Mouse (Mus musculus): ENCODE results near the gene Skint1. TPM values are rescaled to one million over a fixed set of nuclear protein-coding genes. Genes with fewer than 3 reads are reported as not detected.

Skint1 gene
- 0.63 TPM in 1 of 2 replicates, not detected in the other for polyA plus RNA-seq (2015; fragmentation: Nextera tagmentation; extraction: Ambion mirVana)

DNA sequence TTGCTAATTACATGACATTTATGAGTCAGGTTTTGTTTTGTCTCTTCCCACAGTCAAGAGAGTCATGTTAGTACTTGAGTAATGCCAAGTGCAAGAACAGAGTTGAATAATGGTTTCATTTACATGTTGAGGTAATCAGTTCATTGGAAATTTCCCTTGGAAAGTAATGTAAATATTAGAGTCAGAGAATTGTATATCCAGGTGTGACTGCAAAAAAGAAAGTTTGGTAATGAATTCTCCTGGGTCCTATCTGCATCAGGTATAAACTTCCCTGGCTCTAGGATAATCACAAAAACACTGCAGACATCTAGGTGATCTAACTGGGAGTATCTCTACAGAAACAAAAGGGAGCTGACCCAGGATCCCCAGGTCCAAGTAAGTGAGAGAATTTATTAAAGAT lies at the start of gene Skint1:
TSS of gene Skint1 (plus strand) at position 301 of the 400 bp plus-strand sequence.

DNA sequence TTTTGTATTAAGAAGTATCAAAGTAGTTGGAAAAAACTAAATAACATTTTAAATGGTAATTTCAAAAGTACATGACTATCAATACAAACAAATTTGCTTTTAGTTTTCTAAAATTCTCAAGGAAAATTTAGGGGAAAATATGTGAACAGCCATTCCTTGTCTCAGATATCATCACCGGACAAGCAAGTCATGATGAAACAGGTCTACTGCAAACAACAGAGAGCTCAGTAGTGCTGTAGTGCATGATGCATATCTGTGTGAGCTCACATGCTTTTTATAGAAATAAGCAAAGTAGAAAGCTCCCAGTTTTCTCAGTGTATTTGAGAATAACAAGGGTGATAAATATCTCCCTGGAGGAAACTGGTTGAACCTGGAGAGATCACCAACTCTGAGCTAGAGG lies 33.4 kb upstream of the Skint1 start, which contains the start of gene Skint7:
TSS of gene Skint7 (plus strand) at position 301 of the 400 bp plus-strand sequence.

DNA sequence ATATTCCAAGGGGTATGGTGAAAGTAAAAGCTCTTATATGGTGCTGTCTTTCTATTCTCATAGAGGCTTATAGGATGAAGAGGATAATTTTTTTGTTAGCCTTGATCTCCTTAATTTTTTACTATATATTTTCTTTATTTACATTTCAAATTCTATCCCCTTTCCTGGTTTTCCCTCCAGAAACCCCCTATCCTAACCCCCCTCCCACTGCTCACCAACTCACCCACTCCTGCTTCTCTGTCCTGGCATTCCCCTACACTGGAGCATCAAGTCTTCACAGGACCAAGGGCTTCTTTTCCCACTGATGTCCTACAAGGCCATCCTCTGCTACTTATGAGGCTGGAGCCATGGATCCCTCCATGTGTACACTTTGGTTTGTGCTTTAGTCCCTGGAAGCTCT lies 65.6 kb downstream of the Skint1 start, which contains the start of gene Skint4:
TSS of gene Skint4 (plus strand) at position 301 of the 400 bp plus-strand sequence.

Other genes with a start within 250 kb of the Skint1 start
- 0.35 TPM in 1 of 2 replicates, not detected in the other for gene Slc5a9, start 103.4 kb upstream of the Skint1 start, polyA plus RNA-seq (2015; fragmentation: Nextera tagmentation; extraction: Ambion mirVana)
- gene Skint8, start 86.9 kb upstream of the Skint1 start, polyA plus RNA-seq (2015; fragmentation: Nextera tagmentation; extraction: Ambion mirVana): 0.22 TPM in 1 of 2 replicates, not detected in the other
- gene Skint7, start 33.3 kb upstream of the Skint1 start, polyA plus RNA-seq (2015; fragmentation: Nextera tagmentation; extraction: Ambion mirVana): not detected in 2 replicates
- gene Skint4, start 65.7 kb downstream of the Skint1 start, polyA plus RNA-seq (2015; fragmentation: Nextera tagmentation; extraction: Ambion mirVana): 0.14 and 0.23 TPM in 2 replicates
- gene Skint3, start 226.0 kb downstream of the Skint1 start, polyA plus RNA-seq (2015; fragmentation: Nextera tagmentation; extraction: Ambion mirVana): 0.39 TPM in 1 of 2 replicates, not detected in the other